Mouse (Mus musculus) limb, embryonic 10.5 days (tissue): ENCODE measurements around the gene Ubb. TPM values are rescaled to one million over a fixed set of nuclear protein-coding genes. Genes with fewer than 3 reads are reported as not detected.

Experiments
- DNase-seq: peaks from one replicate; pipeline ENCODE4 v3.0.0-alpha.2; 2017; ENCODE audit warnings: low spot score
- H3K27ac ChIP-seq: fragments of 300-500 bp; sonication (generic); 2 replicates; pipeline ENCODE4 v1.5.1; 2016; ENCODE audit warnings: mild to moderate bottlenecking
- H3K27me3 ChIP-seq: fragments of 300-500 bp; sonication (generic); 2 replicates; pipeline ENCODE4 v1.6.1; 2016; ENCODE audit warnings: low read depth, mild to moderate bottlenecking; ENCODE audit not compliant: poor library complexity, severe bottlenecking
- H3K36me3 ChIP-seq: fragments of 300-500 bp; sonication (generic); 2 replicates; pipeline ENCODE4 v1.6.1; 2016; ENCODE audit warnings: mild to moderate bottlenecking, moderate library complexity
- H3K4me1 ChIP-seq: fragments of 300-500 bp; sonication (generic); 2 replicates; pipeline ENCODE4 v1.6.1; 2016
- H3K4me3 ChIP-seq: fragments of 300-500 bp; sonication (generic); 2 replicates; pipeline ENCODE4 v1.5.1; 2016; ENCODE audit warnings: mild to moderate bottlenecking, moderate library complexity
- H3K9me3 ChIP-seq: fragments of 300-500 bp; sonication (generic); replicated peaks from 2 replicates; pipeline ENCODE4 v1.6.1; 2016; ENCODE audit warnings: mild to moderate bottlenecking
- WGBS: fragments of 180-500 bp; shearing (Covaris S2); methylation state at CpG from one replicate; pipeline ENCODE4 v1.1.7; 2016; 5-methylcytosine and 5-hydroxymethylcytosine counted together
- polyA plus RNA-seq: library from polyadenylated mRNA; unstranded; fragments of >200 nt; fragmentation: Nextera tagmentation; extraction: Ambion mirVana; gene quantifications from 2 replicates; pipeline ENCODE4 v1.2.1, GENCODE M21; 2016

Gene Ubb
- polyA plus RNA-seq, 1 experiment from 2014 or later, result 3,653 TPM

DNA sequence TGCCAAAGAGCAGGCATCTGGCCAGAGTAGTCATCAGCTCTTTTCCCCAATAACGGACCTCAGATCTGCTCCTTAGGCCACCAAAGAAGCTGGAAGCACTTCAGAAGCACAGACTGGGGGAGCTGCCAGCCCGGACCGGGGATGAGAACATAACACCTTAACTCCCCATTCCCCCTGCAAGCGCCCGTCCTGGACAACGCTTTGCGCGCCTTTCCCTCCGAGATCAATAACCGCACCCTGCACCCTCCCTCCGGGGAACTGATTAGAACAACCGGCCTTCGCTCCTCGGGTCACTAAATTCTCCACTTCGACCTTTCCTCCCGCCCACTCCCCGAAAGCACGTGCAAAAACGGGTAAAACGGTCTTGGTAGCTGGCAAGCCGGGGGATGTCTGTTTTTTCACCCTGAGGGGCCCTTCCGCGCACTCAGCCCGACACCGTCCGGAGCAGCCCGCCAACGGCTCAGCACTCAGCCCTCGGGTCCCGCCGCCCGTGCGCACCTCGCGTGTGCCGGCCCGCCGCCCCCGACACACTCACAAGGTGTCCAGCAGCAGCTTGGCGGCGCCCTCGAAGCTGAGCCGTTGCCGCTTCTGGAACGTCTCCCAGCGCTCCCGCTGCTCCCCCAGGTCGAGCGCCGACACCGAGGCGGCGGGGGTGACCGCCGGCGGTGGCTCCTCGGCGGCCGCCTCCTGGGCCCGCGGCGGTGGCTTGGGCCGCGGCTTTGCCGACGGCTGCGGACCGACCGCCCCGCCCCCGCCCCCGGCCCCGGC, 12.5 kb upstream of the Ubb start:
- Histone ChIP-seq H3K27ac (peak overlapping the region; percentile 95), H3K36me3 (peaks cover 12% of the 10 kb centered on the region), H3K9me3 (no peaks in the 10 kb centered on the region), H3K27me3 (peaks cover 36% of the 10 kb centered on the region), H3K4me3 (peak overlapping the region; percentile 87), H3K4me1 (peaks cover 24% of the 10 kb centered on the region)
- WGBS, result under 1% methylated on average over 73 of the region's 73 CpGs
- peak; percentile 82 for DNase-seq

DNA sequence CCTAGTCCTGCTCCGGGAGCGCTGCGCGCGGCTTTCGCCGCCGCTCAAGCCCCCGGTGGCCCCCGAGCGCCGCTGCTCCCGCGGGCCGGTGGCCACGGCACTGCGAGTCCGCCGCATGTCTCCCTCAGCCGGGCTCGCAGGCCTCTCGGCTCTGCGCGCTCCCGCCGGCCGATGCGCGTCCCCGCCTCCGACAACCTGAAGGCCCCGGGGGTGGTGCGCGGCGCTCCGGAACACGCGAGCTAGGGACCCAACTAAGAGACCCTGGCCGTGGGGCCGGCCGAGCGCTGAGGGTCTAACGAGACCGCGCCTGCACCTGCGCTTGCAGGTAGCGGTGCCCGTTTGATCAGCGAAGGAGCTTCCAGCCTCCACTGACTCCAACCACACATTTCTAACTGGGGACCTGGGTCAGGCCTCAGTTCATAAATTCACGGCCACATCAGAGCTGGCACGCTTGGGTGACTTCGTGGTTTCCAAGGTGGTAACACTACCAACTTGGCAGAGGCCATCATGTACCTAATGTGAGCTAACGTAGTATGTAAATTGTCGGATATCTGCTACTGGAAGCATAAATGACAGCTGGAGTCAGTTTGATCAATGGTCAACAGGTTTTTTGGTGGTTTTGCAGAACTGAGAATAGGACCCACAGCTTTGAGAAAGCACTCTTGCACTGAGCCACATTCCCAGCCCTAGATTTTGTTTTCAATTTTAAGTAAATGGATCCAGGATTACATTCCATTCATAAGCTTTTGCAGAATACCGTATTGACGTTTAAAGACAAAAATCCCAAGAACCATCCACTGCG, 11.7 kb upstream of the Ubb start, which contains the start of gene Cenpv:
Cenpv (minus strand) TSS at position 173 of the 802 bp plus-strand sequence.
- DNase-seq, result no peak

GRCm38 (mm10) chr11:62540167-62540566, 10.8 kb upstream of the Ubb start:
- peaks cover 24% of the 10 kb centered on the region for H3K4me1 ChIP-seq
- peaks cover 5% of the 10 kb centered on the region for H3K36me3 ChIP-seq
- H3K4me3 ChIP-seq, result no peak overlapping the region
- 85% methylated on average over 7 of the region's 7 CpGs for WGBS
- H3K27me3 ChIP-seq, result peaks cover 36% of the 10 kb centered on the region
- H3K27ac ChIP-seq, result no peak overlapping the region
- no peaks in the 10 kb centered on the region for H3K9me3 ChIP-seq
- no peak for DNase-seq

More for the DNA sequence above, 11.7 kb upstream of the Ubb start, which contains the start of gene Cenpv:
- Histone ChIP-seq H3K4me1 (peaks cover 24% of the 10 kb centered on the region), H3K4me3 (peak within 1 kb of the TSS; percentile 87), H3K27ac (peak within 1 kb of the TSS; percentile 95), H3K36me3 (peaks cover 9% of the 10 kb centered on the region), H3K9me3 (no peaks in the 10 kb centered on the region), H3K27me3 (peaks cover 36% of the 10 kb centered on the region)
- 6% methylated on average over 57 of the region's 57 CpGs for WGBS

DNA sequence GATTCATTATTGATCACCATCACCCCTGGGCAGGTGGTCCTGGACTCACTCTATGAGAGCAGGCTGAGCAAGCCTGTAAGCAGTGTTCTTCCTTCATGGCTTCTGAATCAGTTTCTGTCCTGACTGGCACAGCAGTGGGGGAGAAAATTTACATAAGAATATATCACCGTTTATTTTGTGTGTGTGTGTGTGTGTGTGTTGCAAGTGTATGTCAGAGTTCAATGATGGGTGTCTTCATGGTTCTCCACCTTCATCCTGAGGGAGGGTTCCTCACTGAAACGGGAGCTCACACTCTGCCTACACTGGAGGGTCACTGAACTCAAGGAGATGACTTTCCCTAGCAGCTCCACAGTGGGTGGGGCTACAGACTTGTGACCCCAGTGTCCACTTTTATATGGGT, 10.0 kb upstream of the Ubb start:
- peaks cover 24% of the 10 kb centered on the region for H3K4me1 ChIP-seq
- 79% methylated on average over 2 of the region's 2 CpGs for WGBS
- H3K4me3 ChIP-seq, result no peak overlapping the region
- no peak for DNase-seq
- peaks cover 36% of the 10 kb centered on the region for H3K27me3 ChIP-seq
- no peak overlapping the region for H3K27ac ChIP-seq
- no peaks in the 10 kb centered on the region for H3K36me3 ChIP-seq
- H3K9me3 ChIP-seq, result no peaks in the 10 kb centered on the region

GRCm38 (mm10) chr11:62541581-62541980, 9.4 kb upstream of the Ubb start:
- Histone ChIP-seq H3K9me3 (no peaks in the 10 kb centered on the region), H3K4me1 (peaks cover 24% of the 10 kb centered on the region), H3K27ac (no peak overlapping the region), H3K36me3 (no peaks in the 10 kb centered on the region), H3K4me3 (no peak overlapping the region), H3K27me3 (peaks cover 36% of the 10 kb centered on the region)
- DNase-seq, result no peak
- 81% methylated on average over 8 of the region's 8 CpGs for WGBS

GRCm38 (mm10) chr11:62543991-62544390, 7.0 kb upstream of the Ubb start:
- Histone ChIP-seq H3K27ac (no peak overlapping the region), H3K4me1 (peaks cover 10% of the 10 kb centered on the region), H3K27me3 (peaks cover 23% of the 10 kb centered on the region), H3K9me3 (no peaks in the 10 kb centered on the region), H3K36me3 (no peaks in the 10 kb centered on the region), H3K4me3 (no peak overlapping the region)
- DNase-seq, result no peak
- WGBS, result 94% methylated on average over 3 of the region's 3 CpGs

- peak overlapping the region; percentile 74 for H3K4me3 ChIP-seq
- H3K27ac ChIP-seq, result peak overlapping the region; percentile 100
- peaks cover 24% of the 10 kb centered on the region for H3K4me1 ChIP-seq
- no peaks in the 10 kb centered on the region for H3K9me3 ChIP-seq
- DNase-seq, result no peak
- no peaks in the 10 kb centered on the region for H3K27me3 ChIP-seq
- WGBS, result 34% methylated on average over 5 of the region's 5 CpGs
- H3K36me3 ChIP-seq, result peaks cover 21% of the 10 kb centered on the region
These were observed 1.2 kb upstream of the Ubb start for GRCm38 (mm10) chr11:62549782-62550181.

GRCm38 (mm10) chr11:62550227-62550685, 715 bp upstream of the Ubb start:
- 10% methylated on average over 11 of the region's 11 CpGs for WGBS

DNA sequence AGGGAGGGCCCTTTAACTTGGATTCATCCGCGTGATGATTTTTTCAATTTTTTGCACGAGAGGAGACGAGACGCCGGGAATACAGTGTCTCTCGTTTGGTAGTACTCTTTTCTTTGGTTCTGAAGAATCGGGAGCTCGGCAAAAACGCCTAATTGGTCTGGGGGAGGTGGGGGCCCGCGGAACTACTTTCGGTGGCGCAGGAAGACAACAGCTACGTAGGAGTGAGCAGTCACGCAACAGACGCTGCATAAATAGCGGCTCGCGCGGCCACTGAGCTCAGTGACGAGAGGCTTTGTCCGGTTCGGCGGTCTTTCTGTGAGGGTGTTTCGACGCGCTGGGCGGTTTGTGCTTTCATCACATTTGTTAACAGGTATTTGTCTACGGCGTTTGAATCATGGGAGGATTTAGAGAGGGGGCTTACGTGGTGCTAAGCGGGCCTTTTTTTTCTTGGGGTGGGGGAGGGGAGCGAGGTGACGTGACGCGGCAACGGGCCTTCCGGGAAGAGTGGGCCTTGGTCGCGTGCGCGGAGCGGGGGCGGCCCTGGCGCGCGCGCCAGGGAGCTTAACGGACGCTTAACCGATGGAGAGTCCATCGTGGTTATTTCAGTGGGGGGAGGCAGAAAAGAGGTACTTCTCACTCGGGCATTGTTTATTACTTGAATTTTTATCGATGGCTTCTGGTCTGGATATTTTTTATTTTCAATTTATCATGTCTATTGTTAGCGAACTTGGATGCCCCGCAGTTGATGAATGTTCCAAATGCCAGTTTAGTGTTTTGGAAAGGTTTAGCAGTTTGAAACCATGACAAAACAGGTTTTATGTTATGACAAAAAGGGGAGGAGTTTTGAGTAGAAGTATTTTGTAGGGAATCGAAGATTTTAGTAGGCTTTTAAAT, 502 bp downstream of the Ubb start:
- DNase-seq, result peak; percentile 92
- H3K9me3 ChIP-seq, result no peaks in the 10 kb centered on the region
- H3K4me1 ChIP-seq, result peaks cover 27% of the 10 kb centered on the region
- H3K4me3 ChIP-seq, result peak overlapping the region; percentile 74
- under 1% methylated on average over 58 of the region's 58 CpGs for WGBS
- H3K27me3 ChIP-seq, result no peaks in the 10 kb centered on the region
- H3K27ac ChIP-seq, result peak overlapping the region; percentile 100
- H3K36me3 ChIP-seq, result peaks cover 32% of the 10 kb centered on the region

More at GRCm38 (mm10) chr11:62550227-62550685, 715 bp upstream of the Ubb start:
- DNase-seq, result no peak
- H3K27ac ChIP-seq, result peak overlapping the region; percentile 100
- H3K9me3 ChIP-seq, result no peaks in the 10 kb centered on the region
- H3K4me3 ChIP-seq, result peak overlapping the region; percentile 74
- H3K4me1 ChIP-seq, result peaks cover 27% of the 10 kb centered on the region
- peaks cover 26% of the 10 kb centered on the region for H3K36me3 ChIP-seq
- H3K27me3 ChIP-seq, result no peaks in the 10 kb centered on the region

DNA sequence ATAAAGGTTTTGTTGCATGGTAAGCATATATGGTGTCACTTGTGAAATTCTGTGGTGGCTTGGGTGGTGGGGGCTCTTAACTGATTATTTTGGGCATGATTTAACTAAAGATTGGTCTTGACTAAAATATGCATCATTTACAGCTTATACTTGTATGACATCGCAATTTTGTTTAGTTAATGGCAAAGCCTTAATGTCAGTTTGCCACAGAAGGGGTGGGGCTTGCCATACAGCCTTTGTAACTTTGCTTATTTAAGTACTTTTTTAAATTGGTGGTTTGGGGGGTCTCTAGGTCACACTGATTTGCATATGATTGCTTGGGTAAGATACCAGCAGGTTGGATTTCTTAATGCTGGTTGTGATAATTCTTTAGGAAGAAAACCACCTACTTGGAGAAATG, 2.2 kb downstream of the Ubb start:
- H3K4me3 ChIP-seq, result peak overlapping the region; percentile 57
- 57% methylated on average over 1 of the region's 1 CpGs for WGBS
- H3K4me1 ChIP-seq, result peaks cover 27% of the 10 kb centered on the region
- no peak overlapping the region for H3K27ac ChIP-seq
- H3K27me3 ChIP-seq, result no peaks in the 10 kb centered on the region
- DNase-seq, result no peak
- peaks cover 32% of the 10 kb centered on the region for H3K36me3 ChIP-seq
- no peaks in the 10 kb centered on the region for H3K9me3 ChIP-seq

DNA sequence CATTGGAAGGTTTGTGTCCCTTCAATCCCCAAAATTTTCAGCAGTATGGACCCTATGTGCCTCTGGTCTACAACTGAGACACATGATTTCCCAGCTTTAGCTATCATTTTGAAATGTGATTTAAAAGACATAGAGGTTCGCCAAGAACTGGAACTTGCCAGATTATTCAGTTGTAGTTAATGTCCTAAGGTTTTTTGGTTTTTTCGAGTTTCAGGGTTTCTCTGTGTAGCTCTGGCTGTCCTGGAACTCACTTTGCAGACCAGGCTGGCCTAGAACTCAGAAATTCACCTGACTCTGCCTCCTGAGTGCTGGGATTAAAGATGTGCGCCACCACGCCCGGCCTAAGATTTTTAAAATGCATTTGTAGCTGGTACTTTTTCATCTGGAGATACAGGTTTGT, 2.7 kb downstream of the Ubb start:
- Histone ChIP-seq H3K27ac (no peak overlapping the region), H3K9me3 (no peaks in the 10 kb centered on the region), H3K27me3 (no peaks in the 10 kb centered on the region), H3K4me1 (peaks cover 27% of the 10 kb centered on the region), H3K4me3 (peak overlapping the region; percentile 57), H3K36me3 (peaks cover 32% of the 10 kb centered on the region)
- WGBS, result 89% methylated on average over 5 of the region's 5 CpGs
- no peak for DNase-seq

GRCm38 (mm10) chr11:62554163-62554855, 3.3 kb downstream of the Ubb start:
- Histone ChIP-seq H3K27ac (no peak overlapping the region), H3K4me1 (peaks cover 30% of the 10 kb centered on the region), H3K27me3 (no peaks in the 10 kb centered on the region), H3K4me3 (peak overlapping the region; percentile 57), H3K9me3 (no peaks in the 10 kb centered on the region), H3K36me3 (peaks cover 32% of the 10 kb centered on the region)
- 83% methylated on average over 5 of the region's 5 CpGs for WGBS
- DNase-seq, result no peak
